Mouse (Mus musculus): Measurements from ENCODE around the gene Pacsin3. TPM values are rescaled to one million over a fixed set of nuclear protein-coding genes. Genes with fewer than 3 reads are reported as not detected.

Pacsin3 gene
- polyA plus RNA-seq, 1 experiment: 153 TPM

GRCm38 (mm10) chr2:91295895-91296294 is 40.1 kb downstream of the Pacsin3 start:
- H3K4me1 ChIP-seq (ENCODE audit: control insufficient read depth, insufficient read depth, low read length): no peaks in the 10 kb centered on the region
- no peak for DNase-seq
- WGBS: 90% methylated on average over 5 of the region's 5 CpGs
- no peak for TF ChIP-seq POLR2A (IDR thresholded peaks at IDR 0.05; ENCODE audit: borderline replicate concordance, insufficient read depth, low read length)
- TF ChIP-seq CTCF (IDR thresholded peaks at IDR 0.05; ENCODE audit: borderline replicate concordance, insufficient read depth, low read depth, low read length): no peak
- H3K4me3 ChIP-seq (replicated peaks; ENCODE audit: insufficient read depth, low read depth, low read length): no peak overlapping the region
- H3K27ac ChIP-seq (ENCODE audit: insufficient read depth, low read length): no peak overlapping the region
- no peaks in the 10 kb centered on the region for H3K27me3 ChIP-seq (ENCODE audit: control insufficient read depth, insufficient read depth, low read length)

GRCm38 (mm10) chr2:91299156-91299555 is 43.4 kb downstream of the Pacsin3 start:
- Histone ChIP-seq H3K4me1 (ENCODE audit: control insufficient read depth, insufficient read depth, low read length) (no peaks in the 10 kb centered on the region), H3K27me3 (ENCODE audit: control insufficient read depth, insufficient read depth, low read length) (no peaks in the 10 kb centered on the region), H3K4me3 (replicated peaks; ENCODE audit: insufficient read depth, low read depth, low read length) (no peak overlapping the region), H3K27ac (ENCODE audit: insufficient read depth, low read length) (no peak overlapping the region)
- no peak for DNase-seq
- WGBS: 62% methylated on average over 3 of the region's 3 CpGs
- TF ChIP-seq POLR2A (IDR thresholded peaks at IDR 0.05; ENCODE audit: borderline replicate concordance, insufficient read depth, low read length) (no peak), CTCF (IDR thresholded peaks at IDR 0.05; ENCODE audit: borderline replicate concordance, insufficient read depth, low read depth, low read length) (no peak)

- Histone ChIP-seq H3K4me1 (ENCODE audit: control insufficient read depth, insufficient read depth, low read length) (no peaks in the 10 kb centered on the region), H3K27me3 (ENCODE audit: control insufficient read depth, insufficient read depth, low read length) (no peaks in the 10 kb centered on the region), H3K27ac (ENCODE audit: insufficient read depth, low read length) (no peak overlapping the region), H3K4me3 (replicated peaks; ENCODE audit: insufficient read depth, low read depth, low read length) (no peak overlapping the region)
- no peak for TF ChIP-seq CTCF (IDR thresholded peaks at IDR 0.05; ENCODE audit: borderline replicate concordance, insufficient read depth, low read depth, low read length)
- no peak for TF ChIP-seq POLR2A (IDR thresholded peaks at IDR 0.05; ENCODE audit: borderline replicate concordance, insufficient read depth, low read length)
- 97% methylated on average over 2 of the region's 2 CpGs for WGBS
- no peak for DNase-seq
Observed at GRCm38 (mm10) chr2:91300784-91301183, 45.0 kb downstream of the Pacsin3 start.

GRCm38 (mm10) chr2:91301836-91302235 is 46.1 kb downstream of the Pacsin3 start:
- DNase-seq: no peak
- WGBS: 91% methylated on average over 2 of the region's 2 CpGs
- TF ChIP-seq POLR2A (IDR thresholded peaks at IDR 0.05; ENCODE audit: borderline replicate concordance, insufficient read depth, low read length): no peak
- no peak for TF ChIP-seq CTCF (IDR thresholded peaks at IDR 0.05; ENCODE audit: borderline replicate concordance, insufficient read depth, low read depth, low read length)
- no peak overlapping the region for H3K4me3 ChIP-seq (replicated peaks; ENCODE audit: insufficient read depth, low read depth, low read length)
- no peaks in the 10 kb centered on the region for H3K4me1 ChIP-seq (ENCODE audit: control insufficient read depth, insufficient read depth, low read length)
- no peaks in the 10 kb centered on the region for H3K27me3 ChIP-seq (ENCODE audit: control insufficient read depth, insufficient read depth, low read length)
- H3K27ac ChIP-seq (ENCODE audit: insufficient read depth, low read length): no peak overlapping the region

GRCm38 (mm10) chr2:91302845-91303244 is 47.1 kb downstream of the Pacsin3 start:
- TF ChIP-seq CTCF (IDR thresholded peaks at IDR 0.05; ENCODE audit: borderline replicate concordance, insufficient read depth, low read depth, low read length) (no peak), POLR2A (IDR thresholded peaks at IDR 0.05; ENCODE audit: borderline replicate concordance, insufficient read depth, low read length) (no peak)
- WGBS: 76% methylated on average over 3 of the region's 3 CpGs
- H3K27me3 ChIP-seq (ENCODE audit: control insufficient read depth, insufficient read depth, low read length): no peaks in the 10 kb centered on the region
- no peak overlapping the region for H3K27ac ChIP-seq (ENCODE audit: insufficient read depth, low read length)
- H3K4me1 ChIP-seq (ENCODE audit: control insufficient read depth, insufficient read depth, low read length): no peaks in the 10 kb centered on the region
- DNase-seq: no peak
- H3K4me3 ChIP-seq (replicated peaks; ENCODE audit: insufficient read depth, low read depth, low read length): no peak overlapping the region

GRCm38 (mm10) chr2:91305926-91306325 is 50.2 kb downstream of the Pacsin3 start:
- 94% methylated on average over 9 of the region's 9 CpGs for WGBS
- H3K4me1 ChIP-seq (ENCODE audit: control insufficient read depth, insufficient read depth, low read length): no peaks in the 10 kb centered on the region
- H3K4me3 ChIP-seq (replicated peaks; ENCODE audit: insufficient read depth, low read depth, low read length): no peak overlapping the region
- H3K27ac ChIP-seq (ENCODE audit: insufficient read depth, low read length): no peak overlapping the region
- no peak for DNase-seq
- TF ChIP-seq CTCF (IDR thresholded peaks at IDR 0.05; ENCODE audit: borderline replicate concordance, insufficient read depth, low read depth, low read length) (no peak), POLR2A (IDR thresholded peaks at IDR 0.05; ENCODE audit: borderline replicate concordance, insufficient read depth, low read length) (no peak)
- no peaks in the 10 kb centered on the region for H3K27me3 ChIP-seq (ENCODE audit: control insufficient read depth, insufficient read depth, low read length)

GRCm38 (mm10) chr2:91306589-91306988 is 50.8 kb downstream of the Pacsin3 start:
- no peak for DNase-seq
- Histone ChIP-seq H3K4me1 (ENCODE audit: control insufficient read depth, insufficient read depth, low read length) (no peaks in the 10 kb centered on the region), H3K4me3 (replicated peaks; ENCODE audit: insufficient read depth, low read depth, low read length) (no peak overlapping the region), H3K27ac (ENCODE audit: insufficient read depth, low read length) (no peak overlapping the region), H3K27me3 (ENCODE audit: control insufficient read depth, insufficient read depth, low read length) (no peaks in the 10 kb centered on the region)
- TF ChIP-seq CTCF (IDR thresholded peaks at IDR 0.05; ENCODE audit: borderline replicate concordance, insufficient read depth, low read depth, low read length) (no peak), POLR2A (IDR thresholded peaks at IDR 0.05; ENCODE audit: borderline replicate concordance, insufficient read depth, low read length) (no peak)

- H3K4me1 ChIP-seq (ENCODE audit: control insufficient read depth, insufficient read depth, low read length): no peaks in the 10 kb centered on the region
- no peak for DNase-seq
- H3K27me3 ChIP-seq (ENCODE audit: control insufficient read depth, insufficient read depth, low read length): no peaks in the 10 kb centered on the region
- WGBS: 79% methylated on average over 5 of the region's 5 CpGs
- TF ChIP-seq CTCF (IDR thresholded peaks at IDR 0.05; ENCODE audit: borderline replicate concordance, insufficient read depth, low read depth, low read length) (no peak), POLR2A (IDR thresholded peaks at IDR 0.05; ENCODE audit: borderline replicate concordance, insufficient read depth, low read length) (no peak)
- no peak overlapping the region for H3K27ac ChIP-seq (ENCODE audit: insufficient read depth, low read length)
- H3K4me3 ChIP-seq (replicated peaks; ENCODE audit: insufficient read depth, low read depth, low read length): no peak overlapping the region
Observed at GRCm38 (mm10) chr2:91308680-91309079, 52.9 kb downstream of the Pacsin3 start.
